Mouse (Mus musculus) intestine, postnatal 0 days (tissue): ENCODE data around the gene Gm20671. TPM values are rescaled to one million over a fixed set of nuclear protein-coding genes. Genes with fewer than 3 reads are reported as not detected.
"Not testable (repeated sequence)": the region's sequence is repeated elsewhere in the genome, so short reads cannot be mapped to it uniquely, and the experiment has no call there.

Experiments used
- ATAC-seq: fragments of 200-750 bp; cut with Nextera tagmentation; 2 replicates; pipeline ENCODE4 v1.8.0; 2017; ENCODE audit warnings: mild to moderate bottlenecking, moderate TSS enrichment, moderate library complexity
- H3K27ac ChIP-seq: fragments of 300-500 bp; sonication (generic); 2 replicates; pipeline ENCODE4 v1.5.1; 2014; ENCODE audit warnings: mild to moderate bottlenecking, low read depth, low read length, moderate library complexity
- H3K27me3 ChIP-seq: fragments of 300-500 bp; sonication (generic); replicated peaks from 2 replicates; pipeline ENCODE4 v1.6.1; 2014; ENCODE audit warnings: low read length, mixed read lengths; ENCODE audit not compliant: control insufficient read depth, insufficient read depth
- H3K36me3 ChIP-seq: fragments of 300-500 bp; sonication (generic); 2 replicates; pipeline ENCODE4 v1.6.1; 2014; ENCODE audit warnings: mild to moderate bottlenecking, moderate library complexity; ENCODE audit not compliant: control insufficient read depth, insufficient read depth
- H3K4me1 ChIP-seq: fragments of 300-500 bp; sonication (generic); replicated peaks from 2 replicates; pipeline ENCODE4 v1.6.1; 2014; ENCODE audit warnings: antibody characterized with exemption, low read length, mixed read lengths; ENCODE audit not compliant: control insufficient read depth, insufficient read depth
- H3K4me2 ChIP-seq: fragments of 300-500 bp; sonication (generic); replicated peaks from 2 replicates; pipeline ENCODE4 v1.6.1; 2014; ENCODE audit warnings: low read depth, mild to moderate bottlenecking, moderate library complexity
- H3K4me3 ChIP-seq: fragments of 300-500 bp; sonication (generic); 2 replicates; pipeline ENCODE4 v1.5.1; 2014; ENCODE audit warnings: low read depth, low read length
- H3K9ac ChIP-seq: fragments of 300-500 bp; sonication (generic); 2 replicates; pipeline ENCODE4 v1.6.1; 2014; ENCODE audit warnings: mild to moderate bottlenecking, low read depth, low read length
- H3K9me3 ChIP-seq: fragments of 300-500 bp; sonication (generic); 2 replicates; pipeline ENCODE4 v1.6.1; 2016; ENCODE audit warnings: mixed run types; ENCODE audit not compliant: control insufficient read depth
- CTCF ChIP-seq: sonication (generic); IDR thresholded peaks from 2 replicates; pipeline ENCODE4 v1.5.1; 2016; ENCODE audit warnings: low read depth, mild to moderate bottlenecking, control low read depth, antibody characterized with exemption, moderate library complexity
- WGBS: fragments of 180-500 bp; shearing (Covaris S2); extraction: QIAGEN DNeasy Blood & Tissue Kit; methylation state at CpG from one replicate; pipeline ENCODE4 v1.1.7; 2014; 5-methylcytosine and 5-hydroxymethylcytosine counted together
- polyA plus RNA-seq: library from polyadenylated mRNA; unstranded; fragments of >200 nt; fragmentation: Nextera tagmentation; extraction: Ambion mirVana; gene quantifications from 2 replicates; pipeline ENCODE4 v1.2.1, GENCODE M21; 2015

The Gm20671 gene
- polyA plus RNA-seq, 1 experiment from 2014 or later: not detected

GRCm38 (mm10) chr5:32723981-32724380, 102.9 kb downstream of the Gm20671 start:
- WGBS: 50% methylated on average over 7 of the region's 7 CpGs
- ATAC-seq: no peak
- no peak overlapping the region for H3K4me2 ChIP-seq
- H3K9me3 ChIP-seq: 0 out of 2 replicates have a peak, but pooled peaks cover 2% of the 10 kb centered on the region
- H3K4me1 ChIP-seq: no peaks in the 10 kb centered on the region
- no peak overlapping the region for H3K9ac ChIP-seq
- no peaks in the 10 kb centered on the region for H3K27me3 ChIP-seq
- H3K4me3 ChIP-seq: no peak overlapping the region
- TF ChIP-seq CTCF: no peak
- H3K36me3 ChIP-seq: no peaks in the 10 kb centered on the region
- no peak overlapping the region for H3K27ac ChIP-seq

DNA sequence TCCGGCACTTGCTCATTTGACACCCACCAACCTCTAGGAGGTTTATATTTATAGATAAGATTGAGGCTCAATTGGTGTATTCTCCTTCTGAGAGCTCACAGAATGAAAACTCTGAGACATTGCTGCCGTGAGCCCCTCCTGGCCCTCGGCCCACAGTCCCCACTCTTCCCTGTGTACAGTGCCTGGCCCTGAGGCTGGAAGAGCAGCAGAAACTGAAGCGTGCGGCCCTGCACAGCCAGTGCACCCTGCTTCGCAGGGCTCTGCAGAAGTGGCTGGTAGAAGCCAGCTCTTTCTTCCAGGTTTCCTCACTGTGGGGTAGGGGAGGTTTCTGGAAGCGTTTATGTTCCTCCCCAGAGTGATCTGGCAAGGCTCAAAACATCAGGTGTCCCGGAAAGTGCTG, 104.2 kb downstream of the Gm20671 start:
- not testable (repeated sequence) for H3K36me3 ChIP-seq, H3K9ac ChIP-seq, H3K9me3 ChIP-seq, ATAC-seq, H3K4me2 ChIP-seq, H3K4me3 ChIP-seq, H3K27me3 ChIP-seq, H3K4me1 ChIP-seq
- 66% methylated on average over 8 of the region's 8 CpGs for WGBS
- H3K27ac ChIP-seq: peak overlapping the region; percentile 35; the same call in 1 of the 2 replicates

DNA sequence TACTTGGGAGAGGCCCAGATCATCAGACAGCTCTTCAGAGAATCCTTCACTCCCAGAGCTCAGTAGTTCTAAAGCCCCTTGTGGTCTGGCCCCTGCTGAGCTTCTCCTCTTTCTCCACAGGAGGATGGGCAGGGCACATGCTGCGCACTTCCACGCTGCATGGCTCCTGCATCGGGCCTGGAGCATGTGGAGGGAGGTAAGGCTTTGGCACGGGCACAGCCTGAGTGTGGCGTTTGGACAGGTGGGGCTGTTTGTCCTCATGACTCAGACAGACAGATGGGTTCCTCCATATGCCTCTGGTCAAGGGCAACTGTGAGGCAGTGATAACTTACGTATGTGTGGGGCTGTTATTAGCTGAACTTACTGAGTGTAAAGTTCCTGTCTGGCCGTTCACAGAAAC, 104.6 kb downstream of the Gm20671 start:
- Histone ChIP-seq H3K4me1 (no peaks in the 10 kb centered on the region), H3K4me2 (no peak overlapping the region), H3K36me3 (no peaks in the 10 kb centered on the region), H3K9ac (no peak overlapping the region), H3K27me3 (no peaks in the 10 kb centered on the region), H3K4me3 (no peak overlapping the region), H3K27ac (no peak overlapping the region), H3K9me3 (0 out of 2 replicates have a peak, but pooled peaks cover 2% of the 10 kb centered on the region)
- no peak for TF ChIP-seq CTCF
- WGBS: 40% methylated on average over 7 of the region's 7 CpGs
- no peak for ATAC-seq

- WGBS: 44% methylated on average over 3 of the region's 3 CpGs
- Histone ChIP-seq H3K36me3 (no peaks in the 10 kb centered on the region), H3K9ac (no peak overlapping the region), H3K4me1 (no peaks in the 10 kb centered on the region), H3K27ac (no peak overlapping the region), H3K4me3 (no peak overlapping the region), H3K4me2 (no peak overlapping the region), H3K9me3 (0 out of 2 replicates have a peak, but pooled peaks cover 2% of the 10 kb centered on the region), H3K27me3 (no peaks in the 10 kb centered on the region)
- ATAC-seq: no peak
- TF ChIP-seq CTCF: no peak
Measured at GRCm38 (mm10) chr5:32721316-32721715, 105.6 kb downstream of the Gm20671 start.

GRCm38 (mm10) chr5:32720416-32720815, 106.5 kb downstream of the Gm20671 start:
- H3K4me1 ChIP-seq: no peaks in the 10 kb centered on the region
- no peak for TF ChIP-seq CTCF
- no peak overlapping the region for H3K9ac ChIP-seq
- no peak overlapping the region for H3K27ac ChIP-seq
- H3K4me2 ChIP-seq: no peak overlapping the region
- no peaks in the 10 kb centered on the region for H3K27me3 ChIP-seq
- H3K4me3 ChIP-seq: no peak overlapping the region
- WGBS: 81% methylated on average over 9 of the region's 9 CpGs
- ATAC-seq: no peak
- no peaks in the 10 kb centered on the region for H3K36me3 ChIP-seq
- H3K9me3 ChIP-seq: 0 out of 2 replicates have a peak, but pooled peaks cover 1% of the 10 kb centered on the region

GRCm38 (mm10) chr5:32718916-32719315, 108.0 kb downstream of the Gm20671 start:
- H3K9ac ChIP-seq: no peak overlapping the region
- H3K4me1 ChIP-seq: no peaks in the 10 kb centered on the region
- ATAC-seq: no peak
- no peaks in the 10 kb centered on the region for H3K27me3 ChIP-seq
- no peak overlapping the region for H3K4me2 ChIP-seq
- TF ChIP-seq CTCF: no peak
- no peak overlapping the region for H3K4me3 ChIP-seq
- no peak overlapping the region for H3K27ac ChIP-seq
- 22% methylated on average over 6 of the region's 6 CpGs for WGBS
- no peaks in the 10 kb centered on the region for H3K9me3 ChIP-seq
- no peaks in the 10 kb centered on the region for H3K36me3 ChIP-seq

DNA sequence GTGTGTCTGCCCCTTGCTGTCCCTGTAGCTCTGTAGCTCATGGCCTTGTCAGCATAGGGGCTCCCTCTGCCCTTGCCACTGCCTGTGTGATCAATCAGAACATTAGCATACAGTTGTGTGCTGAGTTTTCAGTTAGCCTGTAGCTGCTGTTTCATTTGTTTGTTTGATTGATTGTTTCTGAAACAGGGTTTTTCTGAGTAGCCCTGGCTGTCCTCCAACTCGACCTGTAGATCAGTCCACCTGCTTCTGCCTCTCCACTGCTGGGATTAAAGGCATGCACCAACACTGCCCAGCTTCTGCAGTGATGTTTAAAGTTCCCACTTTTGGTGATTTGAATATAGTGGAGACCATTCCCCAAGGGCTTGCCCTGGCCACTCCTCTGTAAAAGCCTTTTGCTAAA, 109.2 kb downstream of the Gm20671 start:
- 46% methylated on average over 1 of the region's 1 CpGs for WGBS

More for the DNA sequence above, 109.2 kb downstream of the Gm20671 start:
- TF ChIP-seq CTCF: no peak
- H3K36me3 ChIP-seq: no peaks in the 10 kb centered on the region
- no peaks in the 10 kb centered on the region for H3K9me3 ChIP-seq
- H3K4me2 ChIP-seq: no peak overlapping the region
- no peak overlapping the region for H3K9ac ChIP-seq
- no peaks in the 10 kb centered on the region for H3K4me1 ChIP-seq
- H3K4me3 ChIP-seq: no peak overlapping the region
- ATAC-seq: no peak
- no peaks in the 10 kb centered on the region for H3K27me3 ChIP-seq
- no peak overlapping the region for H3K27ac ChIP-seq
